Mouse (Mus musculus) heart, postnatal 0 days (tissue): ENCODE results near the gene Selp. TPM values are rescaled to one million over a fixed set of nuclear protein-coding genes. Genes with fewer than 3 reads are reported as not detected.

ENCODE experiments used
- ATAC-seq: fragments of 200-750 bp; cut with Nextera tagmentation; 2 replicates; pipeline ENCODE4 v1.8.0; 2017; ENCODE audit warnings: low read depth, moderate number of reproducible peaks, moderate library complexity; ENCODE audit not compliant: insufficient read depth
- DNase-seq: peaks from one replicate; pipeline ENCODE4 v3.0.0-alpha.2; 2016; ENCODE audit warnings: low spot score
- H3K27ac ChIP-seq: fragments of 300-500 bp; sonication (generic); 2 replicates; pipeline ENCODE4 v1.5.1; 2014; ENCODE audit warnings: low read depth, mild to moderate bottlenecking
- H3K27me3 ChIP-seq: fragments of 300-500 bp; sonication (generic); 2 replicates; pipeline ENCODE4 v1.6.1; 2014; ENCODE audit warnings: low read length, mixed read lengths; ENCODE audit not compliant: control insufficient read depth, insufficient read depth
- H3K36me3 ChIP-seq: fragments of 300-500 bp; sonication (generic); replicated peaks from 2 replicates; pipeline ENCODE4 v1.6.1; 2014; ENCODE audit warnings: low read length, mixed read lengths; ENCODE audit not compliant: control insufficient read depth, insufficient read depth
- H3K4me1 ChIP-seq: fragments of 300-500 bp; sonication (generic); 2 replicates; pipeline ENCODE4 v1.6.1; 2014; ENCODE audit warnings: antibody characterized with exemption; ENCODE audit not compliant: control insufficient read depth, insufficient read depth
- H3K4me2 ChIP-seq: fragments of 300-500 bp; sonication (generic); 2 replicates; pipeline ENCODE4 v1.6.1; 2014; ENCODE audit warnings: low read depth, mild to moderate bottlenecking, low read length, moderate library complexity
- H3K4me3 ChIP-seq: fragments of 300-500 bp; sonication (generic); 2 replicates; pipeline ENCODE4 v1.5.1; 2014; ENCODE audit warnings: low read depth, low read length
- H3K9ac ChIP-seq: fragments of 300-500 bp; sonication (generic); replicated peaks from 2 replicates; pipeline ENCODE4 v1.6.1; 2014; ENCODE audit warnings: low read depth, low read length, mixed read lengths
- H3K9me3 ChIP-seq: fragments of 300-500 bp; sonication (generic); replicated peaks from 2 replicates; pipeline ENCODE4 v1.6.1; 2016; ENCODE audit warnings: low read length; ENCODE audit not compliant: control insufficient read depth
- CTCF ChIP-seq: IDR thresholded peaks from 2 replicates; pipeline ENCODE4 v1.5.1; 2016; ENCODE audit warnings: antibody characterized with exemption, control low read depth, low read depth
- EP300 ChIP-seq: IDR thresholded peaks from 2 replicates; pipeline ENCODE4 v1.6.1; 2016; ENCODE audit warnings: antibody characterized with exemption, low read depth
- WGBS: fragments of 180-500 bp; shearing (Covaris S2); extraction: QIAGEN DNeasy Blood & Tissue Kit; methylation state at CpG from one replicate; pipeline ENCODE4 v1.1.7; 2014; 5-methylcytosine and 5-hydroxymethylcytosine counted together
- polyA plus RNA-seq: library from polyadenylated mRNA; unstranded; fragments of >200 nt; fragmentation: Nextera tagmentation; extraction: Ambion mirVana; gene quantifications from 2 replicates; pipeline ENCODE4 v1.2.1, GENCODE M21; 2015
- total RNA-seq: library from RNA; depleted of rRNA; stranded (reverse); fragments of >200 nt; gene quantifications from 2 replicates; pipeline ENCODE4 v1.2.3, GENCODE M21; 2014; ENCODE audit warnings: low replicate concordance; rRNA removed

Gene Selp
- total RNA-seq (1.3 TPM in 1 of 2 replicates, not detected in the other), polyA plus RNA-seq (0.38 and 0.51 TPM in 2 replicates)

- no peaks in the 10 kb centered on the region for H3K36me3 ChIP-seq
- no peak within 1 kb of the TSS for H3K4me3 ChIP-seq
- no peak within 1 kb of the TSS for H3K4me2 ChIP-seq
- H3K4me1 ChIP-seq, result no peaks in the 10 kb centered on the region
- TF ChIP-seq EP300 (no peak), CTCF (no peak)
- no peak for DNase-seq
- no peak within 1 kb of the TSS for H3K27ac ChIP-seq
- 47% methylated on average over 8 of the region's 8 CpGs for WGBS
- H3K9ac ChIP-seq, result no peak within 1 kb of the TSS
- no peaks in the 10 kb centered on the region for H3K9me3 ChIP-seq
- no peaks in the 10 kb centered on the region for H3K27me3 ChIP-seq
- no peak for ATAC-seq
These were observed at the start of gene Selp for GRCm38 (mm10) chr1:164114947-164115493. Gene Selp (plus strand): TSS chr1:164115264.

GRCm38 (mm10) chr1:164069261-164069660 is 45.8 kb upstream of the Selp start:
- no peak for DNase-seq
- no peak for TF ChIP-seq EP300
- no peak for TF ChIP-seq CTCF
- Histone ChIP-seq H3K27ac (no peak overlapping the region), H3K4me2 (no peak overlapping the region), H3K27me3 (no peaks in the 10 kb centered on the region), H3K36me3 (no peaks in the 10 kb centered on the region), H3K9ac (no peak overlapping the region), H3K9me3 (no peaks in the 10 kb centered on the region), H3K4me3 (no peak overlapping the region), H3K4me1 (no peaks in the 10 kb centered on the region)
- no peak for ATAC-seq

GRCm38 (mm10) chr1:164070461-164070860 is 44.6 kb upstream of the Selp start:
- H3K9ac ChIP-seq, result no peak overlapping the region
- no peaks in the 10 kb centered on the region for H3K9me3 ChIP-seq
- no peaks in the 10 kb centered on the region for H3K4me1 ChIP-seq
- ATAC-seq, result no peak
- DNase-seq, result no peak
- no peak overlapping the region for H3K4me3 ChIP-seq
- no peak for TF ChIP-seq EP300
- TF ChIP-seq CTCF, result no peak
- no peaks in the 10 kb centered on the region for H3K27me3 ChIP-seq
- H3K27ac ChIP-seq, result no peak overlapping the region
- 79% methylated on average over 4 of the region's 4 CpGs for WGBS
- no peak overlapping the region for H3K4me2 ChIP-seq
- H3K36me3 ChIP-seq, result no peaks in the 10 kb centered on the region

- DNase-seq (no peak), ATAC-seq (no peak)
- Histone ChIP-seq H3K9ac (no peak overlapping the region), H3K4me1 (no peaks in the 10 kb centered on the region), H3K4me2 (no peak overlapping the region), H3K9me3 (no peaks in the 10 kb centered on the region), H3K4me3 (no peak overlapping the region), H3K27ac (no peak overlapping the region; the same call in 1 of the 2 replicates), H3K36me3 (no peaks in the 10 kb centered on the region), H3K27me3 (no peaks in the 10 kb centered on the region)
- no peak for TF ChIP-seq CTCF
- 76% methylated on average over 7 of the region's 7 CpGs for WGBS
These were observed 44.0 kb upstream of the Selp start for GRCm38 (mm10) chr1:164071111-164071510.

- H3K9ac ChIP-seq, result no peak overlapping the region
- H3K36me3 ChIP-seq, result no peaks in the 10 kb centered on the region
- H3K4me3 ChIP-seq, result no peak overlapping the region
- H3K27me3 ChIP-seq, result no peaks in the 10 kb centered on the region
- no peak overlapping the region for H3K4me2 ChIP-seq
- no peaks in the 10 kb centered on the region for H3K9me3 ChIP-seq
- TF ChIP-seq CTCF (no peak), EP300 (no peak)
- ATAC-seq (no peak), DNase-seq (no peak)
- peak overlapping the region; percentile 34; the same call in 1 of the 2 replicates for H3K27ac ChIP-seq
- H3K4me1 ChIP-seq, result no peaks in the 10 kb centered on the region
- WGBS, result 82% methylated on average over 4 of the region's 4 CpGs
These were observed 43.1 kb upstream of the Selp start for GRCm38 (mm10) chr1:164072001-164072400.

GRCm38 (mm10) chr1:164073091-164073490 is 42.0 kb upstream of the Selp start:
- DNase-seq (no peak), ATAC-seq (no peak)
- H3K36me3 ChIP-seq, result no peaks in the 10 kb centered on the region
- no peak overlapping the region for H3K27ac ChIP-seq
- H3K4me3 ChIP-seq, result no peak overlapping the region
- no peaks in the 10 kb centered on the region for H3K4me1 ChIP-seq
- WGBS, result 79% methylated on average over 9 of the region's 9 CpGs
- TF ChIP-seq EP300 (no peak), CTCF (no peak)
- H3K9me3 ChIP-seq, result no peaks in the 10 kb centered on the region
- no peaks in the 10 kb centered on the region for H3K27me3 ChIP-seq
- no peak overlapping the region for H3K4me2 ChIP-seq
- H3K9ac ChIP-seq, result no peak overlapping the region
